Mouse (Mus musculus) erythroblast, embryonic 14.5 days (primary cell): Measurements from ENCODE around the gene Ptpn3. TPM values are rescaled to one million over a fixed set of nuclear protein-coding genes. Genes with fewer than 3 reads are reported as not detected.
A peak's percentile ranks its signal among the peaks of the same experiment; 100 is the strongest.

Experiments used
- H3K27me3 ChIP-seq: 2 replicates; pipeline ENCODE4 v1.6.1; 2012; ENCODE audit warnings: inconsistent platforms; ENCODE audit not compliant: control insufficient read depth
- H3K36me3 ChIP-seq: 2 replicates; pipeline ENCODE4 v1.6.1; 2012; ENCODE audit warnings: mild to moderate bottlenecking, inconsistent platforms; ENCODE audit not compliant: control insufficient read depth
- H3K4me1 ChIP-seq: 2 replicates; pipeline ENCODE4 v1.6.1; 2012; ENCODE audit warnings: inconsistent platforms; ENCODE audit not compliant: control insufficient read depth
- H3K4me3 ChIP-seq: replicated peaks from 2 replicates; pipeline ENCODE3; 2012; ENCODE audit warnings: moderate library complexity, mild to moderate bottlenecking, inconsistent platforms
- H3K9me3 ChIP-seq: 2 replicates; pipeline ENCODE4 v1.6.1; 2012; ENCODE audit warnings: low read length, inconsistent platforms, mixed read lengths; ENCODE audit not compliant: control insufficient read depth
- GATA1 ChIP-seq: IDR thresholded peaks from 2 replicates; pipeline ENCODE4 v1.6.1; 2012; ENCODE audit warnings: low read length, inconsistent platforms, mixed read lengths
- TAL1 ChIP-seq: IDR thresholded peaks from 3 replicates; pipeline ENCODE4 v1.6.1; 2012; ENCODE audit warnings: low read length, inconsistent platforms, mixed read lengths
- polyA plus RNA-seq: library from polyadenylated mRNA; stranded (reverse); fragments of >175 nt; gene quantifications from 2 replicates; pipeline ENCODE4 v1.2.3, GENCODE M21; 2012

Ptpn3 gene
- not detected in 2 replicates for polyA plus RNA-seq

DNA sequence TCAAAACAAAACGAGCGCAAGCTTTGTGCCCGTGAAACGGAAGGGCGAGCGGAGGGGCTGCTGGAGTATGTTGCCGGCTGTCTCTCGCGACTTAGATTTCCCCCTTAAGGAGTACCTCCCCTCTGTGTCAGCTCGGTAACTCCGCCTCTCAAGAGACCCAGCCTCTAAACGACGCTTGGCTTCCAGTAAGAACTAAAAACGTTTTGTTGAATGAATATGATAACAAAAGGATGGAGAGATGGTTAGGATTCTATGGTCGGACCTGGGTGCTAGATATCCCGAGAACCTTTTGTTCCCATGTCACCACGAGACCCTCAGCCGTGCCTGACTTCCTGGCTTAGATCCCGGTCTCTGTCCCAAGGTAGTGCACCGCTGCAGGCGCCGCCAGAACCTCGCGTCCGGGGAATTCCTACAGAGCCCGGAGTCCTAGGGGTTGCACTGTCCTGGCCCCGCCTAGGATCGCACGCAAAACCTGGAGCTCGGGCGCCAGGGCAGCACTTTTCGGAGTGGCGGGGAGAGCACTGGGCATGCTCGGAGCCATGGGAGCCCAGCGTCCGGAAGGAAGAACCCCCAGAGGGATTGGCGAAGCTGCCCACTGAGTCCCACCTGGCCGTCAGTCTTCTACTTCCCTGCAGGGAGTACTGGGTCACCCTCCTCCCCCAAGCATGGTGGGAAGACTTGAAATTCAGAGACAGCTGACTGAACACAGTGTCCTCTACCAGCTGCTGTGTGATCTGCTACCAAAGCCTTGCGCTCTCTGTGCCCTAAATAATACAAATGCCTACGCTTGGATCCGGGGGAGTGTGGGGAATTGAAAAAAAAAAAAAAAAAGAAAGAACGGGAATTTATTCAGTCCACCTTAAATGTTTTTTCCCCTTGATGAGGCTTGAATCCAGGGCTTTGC, at the start of gene Ptpn3:
TSS of gene Ptpn3 (minus strand) at position 428 of the 904 bp plus-strand sequence.
- Histone ChIP-seq H3K9me3 (no peaks in the 10 kb centered on the region), H3K27me3 (peaks cover 50% of the 10 kb centered on the region), H3K36me3 (no peaks in the 10 kb centered on the region), H3K4me1 (peaks cover 4% of the 10 kb centered on the region), H3K4me3 (peak within 1 kb of the TSS; percentile 55)
- TF ChIP-seq TAL1 (no peak), GATA1 (no peak)

DNA sequence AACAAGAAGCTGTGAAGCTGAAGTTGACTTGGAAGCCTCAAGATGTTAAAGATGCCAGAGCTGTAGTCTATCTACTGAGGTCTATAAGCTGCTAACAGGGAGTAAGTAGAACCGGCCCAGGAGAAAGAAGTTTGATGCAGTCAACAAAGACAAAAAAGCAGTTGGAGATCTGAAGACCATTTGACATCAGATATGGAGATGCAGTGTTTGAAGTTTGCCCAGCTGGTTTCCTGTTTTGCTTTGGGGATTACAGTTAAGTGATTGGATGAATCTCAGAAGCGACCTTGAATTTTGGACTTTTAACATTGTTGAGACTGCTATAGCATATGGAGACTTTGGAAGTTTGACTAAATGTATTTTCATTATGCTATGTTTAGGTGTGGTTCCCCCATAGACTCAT, 48.9 kb upstream of the Ptpn3 start:
- Histone ChIP-seq H3K4me3 (no peak overlapping the region), H3K9me3 (no peaks in the 10 kb centered on the region), H3K36me3 (no peaks in the 10 kb centered on the region), H3K4me1 (no peaks in the 10 kb centered on the region), H3K27me3 (no peaks in the 10 kb centered on the region)
- TF ChIP-seq GATA1 (no peak), TAL1 (no peak)

GRCm38 (mm10) chr4:57343996-57344395, 42.4 kb upstream of the Ptpn3 start:
- no peak for TF ChIP-seq GATA1
- no peak for TF ChIP-seq TAL1
- Histone ChIP-seq H3K4me1 (no peaks in the 10 kb centered on the region), H3K4me3 (no peak overlapping the region), H3K36me3 (no peaks in the 10 kb centered on the region), H3K9me3 (peaks cover 2% of the 10 kb centered on the region), H3K27me3 (no peaks in the 10 kb centered on the region)

DNA sequence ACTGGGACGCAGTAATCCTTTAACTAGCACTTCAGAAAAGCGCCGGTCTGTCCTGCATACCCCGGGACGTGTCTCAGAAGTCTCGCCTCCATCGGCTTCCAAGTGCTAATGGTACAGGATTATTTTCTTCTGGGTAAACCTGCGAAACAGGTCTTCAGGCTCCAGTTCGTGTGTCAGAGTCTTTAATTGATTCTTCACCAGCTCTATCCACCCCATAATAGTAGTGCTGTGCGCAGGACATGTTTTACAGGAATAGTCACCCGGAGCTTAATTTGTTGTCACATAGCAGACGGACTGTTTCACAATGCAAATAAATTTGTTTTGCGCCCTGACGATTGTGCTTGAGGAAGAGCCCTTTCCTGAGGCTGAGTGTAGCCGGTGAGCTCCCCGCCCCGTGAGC, 37.3 kb upstream of the Ptpn3 start:
- TF ChIP-seq TAL1 (no peak), GATA1 (no peak)
- H3K4me1 ChIP-seq = no peaks in the 10 kb centered on the region

DNA sequence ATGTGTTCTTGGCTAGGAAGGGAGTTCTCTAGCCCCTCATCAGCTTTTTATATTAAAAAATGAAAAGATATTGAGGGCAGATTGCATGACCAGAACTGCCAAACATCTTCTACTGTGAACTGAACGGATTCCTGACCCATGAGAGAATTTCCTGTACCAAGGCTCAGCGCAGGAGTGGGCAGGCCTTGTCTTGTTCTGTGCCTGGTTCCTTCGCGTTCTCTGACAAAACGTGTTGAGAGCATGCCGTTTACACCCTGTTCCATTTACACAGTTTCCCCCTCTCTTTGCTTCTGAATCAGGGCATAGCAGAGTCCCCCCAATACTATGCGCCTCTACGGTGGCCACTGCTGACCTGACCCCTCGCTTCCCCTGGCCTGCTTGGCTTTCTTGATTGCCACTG, 36.4 kb upstream of the Ptpn3 start:
- Histone ChIP-seq H3K4me3 (no peak overlapping the region), H3K27me3 (no peaks in the 10 kb centered on the region), H3K4me1 (no peaks in the 10 kb centered on the region), H3K9me3 (peaks cover 2% of the 10 kb centered on the region), H3K36me3 (no peaks in the 10 kb centered on the region)
- TF ChIP-seq TAL1 (no peak), GATA1 (no peak)

More for the DNA sequence above, 37.3 kb upstream of the Ptpn3 start:
- H3K4me3 ChIP-seq = no peak overlapping the region
- no peaks in the 10 kb centered on the region for H3K36me3 ChIP-seq
- H3K9me3 ChIP-seq = peaks cover 2% of the 10 kb centered on the region
- no peaks in the 10 kb centered on the region for H3K27me3 ChIP-seq

DNA sequence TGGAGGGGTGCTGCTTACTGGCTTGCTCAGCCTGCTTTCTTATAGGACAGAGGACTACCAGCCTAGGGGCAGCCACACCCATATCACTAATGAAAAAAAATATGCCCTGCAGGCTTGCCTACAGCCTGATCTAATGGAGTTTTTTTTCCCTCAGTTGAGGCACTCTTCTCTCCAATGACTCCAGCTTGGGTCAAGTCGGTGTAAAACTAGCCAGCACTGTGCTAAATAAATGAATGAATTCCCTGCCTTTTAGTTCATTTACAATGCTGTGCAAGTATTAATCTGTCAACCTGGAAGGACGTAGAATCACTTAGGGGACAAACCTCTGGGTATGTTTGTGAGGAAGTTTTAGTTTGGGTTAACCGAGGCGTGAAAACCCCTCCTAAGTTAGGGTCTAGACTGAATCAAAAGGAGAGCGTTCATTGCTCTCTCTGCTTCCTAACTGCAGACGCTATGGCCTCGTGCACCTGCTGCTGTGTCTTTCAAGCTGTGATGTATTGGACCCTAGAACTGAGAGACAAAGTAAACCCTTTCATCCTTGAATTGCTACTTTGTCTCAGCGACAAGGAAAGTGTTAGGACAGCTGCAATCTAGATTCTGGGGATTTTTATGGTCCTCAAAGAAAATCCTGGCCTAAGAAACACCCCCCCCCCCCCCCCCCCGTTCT, 33.5 kb upstream of the Ptpn3 start:
- no peaks in the 10 kb centered on the region for H3K4me1 ChIP-seq
- H3K36me3 ChIP-seq = no peaks in the 10 kb centered on the region
- TF ChIP-seq GATA1 (no peak), TAL1 (no peak)
- no peak overlapping the region for H3K4me3 ChIP-seq
- H3K9me3 ChIP-seq = no peaks in the 10 kb centered on the region; the same call in 1 of the 2 replicates
- H3K27me3 ChIP-seq = no peaks in the 10 kb centered on the region

DNA sequence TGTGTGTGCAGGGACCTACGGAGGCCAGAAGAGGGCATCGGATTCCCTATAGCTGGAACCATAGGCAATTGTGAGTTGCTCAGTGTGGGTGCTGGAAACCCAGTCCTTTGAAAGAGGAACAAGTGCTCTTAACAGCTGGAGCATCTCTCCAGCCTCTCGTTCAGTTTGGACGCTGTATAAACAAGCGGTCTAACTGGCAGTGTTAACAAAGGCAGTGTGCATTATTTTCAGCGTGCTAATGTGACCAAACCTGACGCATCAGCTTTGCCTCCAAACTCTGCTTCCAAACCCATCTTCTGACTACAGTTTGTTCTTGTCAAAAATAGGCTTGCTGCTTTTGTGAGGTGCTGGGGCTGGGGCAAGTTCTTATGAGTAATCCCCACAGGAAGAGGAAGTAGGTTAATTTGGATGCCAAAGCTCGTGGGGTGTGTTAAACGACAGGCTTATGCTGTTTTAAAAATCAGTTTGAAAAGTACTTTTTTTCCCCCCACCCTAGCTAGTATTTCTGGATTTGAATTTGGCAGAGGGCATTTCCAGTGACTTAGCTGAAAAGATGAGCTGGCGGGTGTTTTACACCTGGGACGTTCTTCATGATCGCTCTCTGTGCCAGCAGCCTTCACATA, 32.4 kb upstream of the Ptpn3 start:
- Histone ChIP-seq H3K36me3 (no peaks in the 10 kb centered on the region), H3K4me3 (no peak overlapping the region), H3K9me3 (no peaks in the 10 kb centered on the region; the same call in 1 of the 2 replicates), H3K4me1 (no peaks in the 10 kb centered on the region), H3K27me3 (no peaks in the 10 kb centered on the region)
- TF ChIP-seq TAL1 = no peak
- TF ChIP-seq GATA1 = no peak

- H3K9me3 ChIP-seq = no peaks in the 10 kb centered on the region; the same call in 1 of the 2 replicates
- TF ChIP-seq GATA1 = no peak
- TF ChIP-seq TAL1 = no peak
Observed at GRCm38 (mm10) chr4:57332511-57332910, 30.9 kb upstream of the Ptpn3 start.

DNA sequence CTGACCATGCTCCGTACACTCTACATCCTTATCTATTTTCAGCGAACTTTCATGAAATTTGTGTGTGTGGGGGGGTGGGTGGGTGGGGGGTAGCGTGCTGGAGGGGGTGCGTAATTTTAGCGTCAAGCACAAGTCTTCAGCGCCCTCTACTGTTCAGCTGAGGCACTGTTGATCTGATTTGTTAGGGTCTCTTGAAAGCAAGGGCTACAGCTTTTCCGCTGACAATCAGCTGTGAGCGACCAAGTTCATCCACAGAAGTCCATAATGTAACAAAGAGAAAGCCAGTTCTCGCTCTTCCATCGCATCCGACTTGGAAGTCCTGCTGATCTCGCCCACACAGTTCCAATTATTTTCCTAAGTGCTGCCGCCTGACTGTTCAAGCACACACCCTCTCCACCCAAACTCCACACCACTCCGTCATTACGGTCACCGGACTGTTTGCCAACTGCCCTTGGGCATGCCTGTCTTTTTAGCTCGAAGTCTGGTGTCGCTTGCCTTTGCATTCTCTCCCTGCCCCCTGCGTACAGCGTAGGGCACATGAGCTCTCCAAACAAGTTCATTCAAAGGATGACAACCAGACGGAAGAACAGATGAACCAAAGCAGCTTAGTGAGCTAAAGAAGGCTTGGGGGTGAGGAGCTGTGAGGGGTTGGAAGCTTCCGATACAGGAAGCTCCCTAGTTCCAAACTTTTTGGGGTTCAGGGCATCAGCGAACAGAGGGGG, 19.1 kb upstream of the Ptpn3 start:
- TF ChIP-seq GATA1 (no peak), TAL1 (no peak)
- Histone ChIP-seq H3K4me3 (no peak overlapping the region), H3K9me3 (no peaks in the 10 kb centered on the region), H3K36me3 (no peaks in the 10 kb centered on the region), H3K4me1 (no peaks in the 10 kb centered on the region), H3K27me3 (no peaks in the 10 kb centered on the region)

More at GRCm38 (mm10) chr4:57332511-57332910, 30.9 kb upstream of the Ptpn3 start:
- H3K27me3 ChIP-seq = no peaks in the 10 kb centered on the region
- H3K36me3 ChIP-seq = no peaks in the 10 kb centered on the region
- no peaks in the 10 kb centered on the region for H3K4me1 ChIP-seq
- no peak overlapping the region for H3K4me3 ChIP-seq
